Mouse (Mus musculus): Measurements from ENCODE around the gene Col6a1. TPM values are rescaled to one million over a fixed set of nuclear protein-coding genes. Genes with fewer than 3 reads are reported as not detected.

Gene Col6a1
- polyA plus RNA-seq, 1 experiment = 71.5 TPM

GRCm38 (mm10) chr10:76685451-76686017, 40.4 kb downstream of the Col6a1 start:
- 69% methylated on average over 10 of the region's 10 CpGs for WGBS
- DNase-seq (ENCODE audit: low read depth, low spot score) = no peak

- WGBS = 80% methylated on average over 12 of the region's 12 CpGs
- no peak for DNase-seq (ENCODE audit: low read depth, low spot score)
Observed at GRCm38 (mm10) chr10:76683977-76684376, 42.0 kb downstream of the Col6a1 start.

- no peak for DNase-seq (ENCODE audit: low read depth, low spot score)
- 72% methylated on average over 7 of the region's 7 CpGs for WGBS
Observed at GRCm38 (mm10) chr10:76683461-76683860, 42.5 kb downstream of the Col6a1 start.

- no peak for DNase-seq (ENCODE audit: low read depth, low spot score)
- WGBS = 60% methylated on average over 3 of the region's 3 CpGs
Observed at GRCm38 (mm10) chr10:76681882-76682281, 44.1 kb downstream of the Col6a1 start.

- WGBS = 72% methylated on average over 6 of the region's 6 CpGs
Observed at GRCm38 (mm10) chr10:76680758-76681650, 45.0 kb downstream of the Col6a1 start.

GRCm38 (mm10) chr10:76678122-76678521, 47.8 kb downstream of the Col6a1 start:
- no peak for DNase-seq (ENCODE audit: low read depth, low spot score)
- 47% methylated on average over 7 of the region's 7 CpGs for WGBS

More at GRCm38 (mm10) chr10:76680758-76681650, 45.0 kb downstream of the Col6a1 start:
- no peak for DNase-seq (ENCODE audit: low read depth, low spot score)

- no peak for DNase-seq (ENCODE audit: low read depth, low spot score)
- 53% methylated on average over 2 of the region's 2 CpGs for WGBS
Observed at GRCm38 (mm10) chr10:76675268-76675667, 50.7 kb downstream of the Col6a1 start.

GRCm38 (mm10) chr10:76674581-76674980, 51.4 kb downstream of the Col6a1 start:
- 64% methylated on average over 6 of the region's 6 CpGs for WGBS
- DNase-seq (ENCODE audit: low read depth, low spot score) = no peak

GRCm38 (mm10) chr10:76671939-76672338, 54.0 kb downstream of the Col6a1 start:
- WGBS = 86% methylated on average over 9 of the region's 9 CpGs
- no peak for DNase-seq (ENCODE audit: low read depth, low spot score)

GRCm38 (mm10) chr10:76668947-76669284, 57.1 kb downstream of the Col6a1 start:
- WGBS = 56% methylated on average over 7 of the region's 7 CpGs
- DNase-seq (ENCODE audit: low read depth, low spot score) = no peak

- 81% methylated on average over 4 of the region's 4 CpGs for WGBS
- no peak for DNase-seq (ENCODE audit: low read depth, low spot score)
Observed at GRCm38 (mm10) chr10:76668261-76668946, 57.6 kb downstream of the Col6a1 start.

- 66% methylated on average over 1 of the region's 1 CpGs for WGBS
- DNase-seq (ENCODE audit: low read depth, low spot score) = no peak
Observed at GRCm38 (mm10) chr10:76667197-76667805, 58.7 kb downstream of the Col6a1 start.

GRCm38 (mm10) chr10:76665551-76665950, 60.4 kb downstream of the Col6a1 start:
- DNase-seq (ENCODE audit: low read depth, low spot score) = no peak
- 91% methylated on average over 11 of the region's 11 CpGs for WGBS

GRCm38 (mm10) chr10:76664156-76665115, 61.5 kb downstream of the Col6a1 start:
- 68% methylated on average over 20 of the region's 20 CpGs for WGBS
- no peak for DNase-seq (ENCODE audit: low read depth, low spot score)

Other genes with a start within 250 kb of the Col6a1 start
- 17.4 and 20.4 TPM in 2 replicates for gene Lss, start 194.6 kb downstream of the Col6a1 start, polyA plus RNA-seq (2012; rRNA removed)
- 0.26 TPM in 1 of 2 replicates, not detected in the other for gene Spatc1l, start 163.9 kb downstream of the Col6a1 start, polyA plus RNA-seq (2012; rRNA removed)
- not detected in 2 replicates for gene Ftcd, start 150.5 kb downstream of the Col6a1 start, polyA plus RNA-seq (2012; rRNA removed)
- gene Col6a2, start 102.5 kb downstream of the Col6a1 start, polyA plus RNA-seq (2012; rRNA removed) = 69.1 and 98.4 TPM in 2 replicates
- 4.0 and 4.3 TPM in 2 replicates for gene Pcbp3, start 235.7 kb upstream of the Col6a1 start, polyA plus RNA-seq (2012; rRNA removed)

Data from large intestine, adult 2 months (tissue).